Mouse (Mus musculus): Measurements from ENCODE around the gene Rnf157.

DNA sequence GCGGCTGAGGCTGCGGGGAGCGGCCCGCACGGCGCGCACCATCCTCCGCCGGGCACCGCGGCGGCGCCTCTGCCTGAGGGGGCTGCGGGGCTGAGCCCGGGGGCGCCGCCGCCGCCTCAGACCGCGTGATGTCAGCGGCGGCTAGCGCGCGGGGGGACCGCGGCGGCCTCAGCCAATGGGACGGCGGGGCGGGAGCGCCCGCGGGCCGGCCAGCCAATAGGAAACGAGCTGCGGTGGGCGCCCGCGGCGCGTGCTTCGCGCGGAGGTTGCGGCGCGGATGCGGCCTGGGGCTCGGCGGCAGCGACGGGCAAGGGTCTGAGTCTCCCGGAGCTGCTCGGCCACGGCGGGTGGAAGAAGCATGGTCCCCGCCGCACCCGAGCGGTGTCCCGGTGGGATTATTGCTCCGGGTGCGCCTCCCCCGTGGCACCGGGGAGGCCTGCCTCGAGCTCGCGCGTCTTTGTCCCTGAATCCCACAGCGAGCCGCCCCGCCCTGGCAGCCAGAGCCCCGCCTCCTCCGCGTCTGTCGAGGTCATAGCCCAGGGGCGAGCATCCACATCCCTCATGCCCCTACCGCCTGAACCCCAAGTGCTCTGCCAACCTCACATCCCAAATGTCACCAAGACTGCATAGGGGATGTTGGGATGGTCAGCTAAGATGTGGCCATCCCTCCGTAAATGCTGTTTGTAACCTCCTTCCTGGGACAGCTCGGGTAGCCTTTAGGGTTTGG lies at the start of gene Rnf157:
- TF ChIP-seq CTCF (IDR thresholded peaks at IDR 0.05; ENCODE audit: extremely low read depth, insufficient read depth, low read length) = no peak
- TF ChIP-seq POLR2A (IDR thresholded peaks at IDR 0.05; ENCODE audit: extremely low read depth, insufficient read depth, low read length) = no peak; the same call in 1 of the 2 replicates

Data from cortical plate, adult 2 months (tissue).